Mouse (Mus musculus): ENCODE measurements around the gene Terf2.

GRCm38 (mm10) chr8:107074128-107074527, 22.2 kb downstream of the Terf2 start:
- TF ChIP-seq CTCF (IDR thresholded peaks at IDR 0.05; ENCODE audit: insufficient read depth, low read depth, low read length) (no peak), POLR2A (IDR thresholded peaks at IDR 0.05; ENCODE audit: insufficient read depth, low read depth, low read length) (no peak)

All from olfactory bulb, adult 2 months (tissue).